Mouse (Mus musculus) C2C12 (cell line): ENCODE data around the gene Pank1.

Experiments used
- CEBPB ChIP-seq: IDR thresholded peaks from one replicate; pipeline ENCODE4 v1.6.1; 2011; ENCODE audit warnings: low read depth, mild to moderate bottlenecking, control low read depth, moderate library complexity
- CTCF ChIP-seq: IDR thresholded peaks from one replicate; pipeline ENCODE4 v1.5.1; 2011; ENCODE audit not compliant: control insufficient read depth, insufficient read depth, insufficient read length
- FOSL1 ChIP-seq: IDR thresholded peaks from one replicate; pipeline ENCODE4 v1.8.0; 2011; ENCODE audit warnings: mild to moderate bottlenecking, low read length; ENCODE audit not compliant: poor library complexity, insufficient read depth, severe bottlenecking
- MAX ChIP-seq: IDR thresholded peaks from one replicate; pipeline ENCODE4 v1.6.1; 2011; ENCODE audit warnings: mild to moderate bottlenecking, control low read depth
- MYOD1 ChIP-seq: IDR thresholded peaks from one replicate; pipeline ENCODE4 v1.6.1; 2011; ENCODE audit warnings: low read depth; ENCODE audit not compliant: control insufficient read depth, insufficient read length
- MYOG ChIP-seq: IDR thresholded peaks from one replicate; pipeline ENCODE4 v1.6.1; 2011; ENCODE audit not compliant: control insufficient read depth, insufficient read length; ENCODE audit errors: extremely low read depth
- USF1 ChIP-seq: IDR thresholded peaks from one replicate; pipeline ENCODE4 v1.6.1; 2011; ENCODE audit warnings: low read depth, mild to moderate bottlenecking, control low read depth, moderate library complexity

GRCm38 (mm10) chr19:34807173-34807572 lies 72.1 kb downstream of the Pank1 start:
- TF ChIP-seq CTCF, result no peak
- TF ChIP-seq MAX, result no peak
- no peak for TF ChIP-seq USF1
- no peak for TF ChIP-seq MYOG
- TF ChIP-seq CEBPB, result no peak
- TF ChIP-seq MYOD1, result no peak
- TF ChIP-seq FOSL1, result no peak
